Mouse (Mus musculus) layer of hippocampus, adult 2 months (tissue): ENCODE measurements at regions not wholly inside any gene's neighbourhood (a gene's known extent, or its start where the extent isn't known, plus 50 kb on each side); places are given as distances from the start of the nearest gene placed in this dataset.

Source experiments
- DNase-seq, 2 experiments: peaks; one replicate each; pipeline ENCODE4 v3.0.0; 2022; ENCODE audit warnings: low spot score in 2 of 2
- H3K27ac ChIP-seq: fragments of 200-600 bp; 2 replicates; pipeline ENCODE4 v1.8.1; 2022
- H3K4me3 ChIP-seq: fragments of 200-600 bp; 2 replicates; pipeline ENCODE4 v1.8.1; 2022; ENCODE audit warnings: mild to moderate bottlenecking
- CTCF ChIP-seq: fragments of 200-600 bp; conservative IDR thresholded peaks from 2 replicates; pipeline ENCODE4 v1.8.1; 2022; ENCODE audit warnings: antibody characterized with exemption, mild to moderate bottlenecking, moderate library complexity

GRCm38 (mm10) chr8:35289967-35290366 lies 475.6 kb upstream of the Gm19410 start:
- TF ChIP-seq CTCF = no peak
- H3K27ac ChIP-seq = no peak overlapping the region
- no peak overlapping the region for H3K4me3 ChIP-seq
- DNase-seq = no peak

GRCm38 (mm10) chr8:35293437-35294126 lies 472.0 kb upstream of the Gm19410 start:
- Histone ChIP-seq H3K4me3 (no peak overlapping the region), H3K27ac (no peak overlapping the region)
- no peak for DNase-seq
- TF ChIP-seq CTCF = no peak

GRCm38 (mm10) chr8:35296936-35297335 lies 468.7 kb upstream of the Gm19410 start:
- Histone ChIP-seq H3K4me3 (no peak overlapping the region), H3K27ac (no peak overlapping the region)
- DNase-seq = no peak
- TF ChIP-seq CTCF = no peak

- H3K27ac ChIP-seq = no peak overlapping the region
- no peak for DNase-seq
- TF ChIP-seq CTCF = no peak
Observed at GRCm38 (mm10) chr8:35299088-35299487, 466.5 kb upstream of the Gm19410 start.

GRCm38 (mm10) chr8:35300359-35300758 lies 465.2 kb upstream of the Gm19410 start:
- TF ChIP-seq CTCF = no peak
- DNase-seq = no peak
- H3K27ac ChIP-seq = no peak overlapping the region
- H3K4me3 ChIP-seq = no peak overlapping the region

More at GRCm38 (mm10) chr8:35299088-35299487, 466.5 kb upstream of the Gm19410 start:
- no peak overlapping the region for H3K4me3 ChIP-seq

GRCm38 (mm10) chr8:35300881-35301521 lies 464.6 kb upstream of the Gm19410 start:
- peak; percentile 9; the same call in 1 of the 2 replicates for TF ChIP-seq CTCF

GRCm38 (mm10) chr8:35302856-35303255 lies 462.7 kb upstream of the Gm19410 start:
- no peak for DNase-seq
- TF ChIP-seq CTCF = no peak
- Histone ChIP-seq H3K4me3 (no peak overlapping the region), H3K27ac (no peak overlapping the region)

More at GRCm38 (mm10) chr8:35300881-35301521, 464.6 kb upstream of the Gm19410 start:
- Histone ChIP-seq H3K4me3 (no peak overlapping the region), H3K27ac (peak overlapping the region; percentile 41; the same call in 1 of the 2 replicates)
- DNase-seq = peak; percentile 61 to 73

- no peak for TF ChIP-seq CTCF
- DNase-seq = no peak
- no peak overlapping the region for H3K4me3 ChIP-seq
- H3K27ac ChIP-seq = no peak overlapping the region
Observed at GRCm38 (mm10) chr8:35321270-35321865, 444.2 kb upstream of the Gm19410 start.

GRCm38 (mm10) chr8:35323180-35323975 lies 442.2 kb upstream of the Gm19410 start:
- TF ChIP-seq CTCF = no peak
- no peak overlapping the region for H3K4me3 ChIP-seq
- DNase-seq = no peak

More at GRCm38 (mm10) chr8:35323180-35323975, 442.2 kb upstream of the Gm19410 start:
- H3K27ac ChIP-seq = no peak overlapping the region
